Mouse (Mus musculus) T-cell, adult 2 months (primary cell): Measurements from ENCODE around the gene Rrm2.
"Not testable (repeated sequence)": the region's sequence is repeated elsewhere in the genome, so short reads cannot be mapped to it uniquely, and the experiment has no call there.

Source experiments
- DNase-seq: peaks from one replicate; pipeline ENCODE4 v3.0.0; 2022; ENCODE audit warnings: low spot score

Gene Rrm2

DNA sequence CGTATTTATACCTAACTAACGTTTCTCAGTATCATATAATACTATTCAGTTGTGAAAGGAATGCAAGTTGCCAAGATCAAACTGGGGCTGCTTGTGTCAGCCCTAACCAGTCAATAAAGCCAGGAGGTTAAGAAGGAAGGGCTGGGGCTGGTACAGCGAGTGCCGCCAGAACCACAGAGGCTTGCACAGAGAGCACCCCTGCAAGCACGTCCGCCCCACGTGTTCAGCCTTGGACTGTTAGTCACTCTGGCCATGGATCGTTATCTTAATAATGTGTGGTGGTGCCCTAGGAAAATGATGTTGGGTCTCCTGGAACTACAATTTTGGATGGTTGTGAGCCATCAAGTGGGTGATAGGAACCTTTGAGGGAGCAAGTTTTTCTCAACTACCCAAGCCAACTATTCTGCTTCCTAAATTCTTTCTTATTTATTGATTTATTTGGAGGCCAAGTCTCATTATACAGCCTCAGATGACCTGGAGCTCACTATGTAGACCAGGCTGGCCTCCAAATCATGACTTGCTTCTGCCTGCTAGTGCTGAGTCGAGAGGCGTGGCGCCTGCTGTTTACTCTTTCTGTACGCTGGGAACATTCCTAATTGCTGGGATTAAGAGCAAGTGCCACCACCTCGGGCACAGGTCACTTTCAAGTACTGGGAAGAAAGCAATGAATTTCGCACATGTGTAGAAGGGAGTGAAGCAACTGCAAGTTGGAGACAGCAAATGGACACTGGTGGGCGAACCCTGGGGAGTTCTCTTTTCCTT lies 2.4 kb upstream of the Rrm2 start:
- DNase-seq = no peak

DNA sequence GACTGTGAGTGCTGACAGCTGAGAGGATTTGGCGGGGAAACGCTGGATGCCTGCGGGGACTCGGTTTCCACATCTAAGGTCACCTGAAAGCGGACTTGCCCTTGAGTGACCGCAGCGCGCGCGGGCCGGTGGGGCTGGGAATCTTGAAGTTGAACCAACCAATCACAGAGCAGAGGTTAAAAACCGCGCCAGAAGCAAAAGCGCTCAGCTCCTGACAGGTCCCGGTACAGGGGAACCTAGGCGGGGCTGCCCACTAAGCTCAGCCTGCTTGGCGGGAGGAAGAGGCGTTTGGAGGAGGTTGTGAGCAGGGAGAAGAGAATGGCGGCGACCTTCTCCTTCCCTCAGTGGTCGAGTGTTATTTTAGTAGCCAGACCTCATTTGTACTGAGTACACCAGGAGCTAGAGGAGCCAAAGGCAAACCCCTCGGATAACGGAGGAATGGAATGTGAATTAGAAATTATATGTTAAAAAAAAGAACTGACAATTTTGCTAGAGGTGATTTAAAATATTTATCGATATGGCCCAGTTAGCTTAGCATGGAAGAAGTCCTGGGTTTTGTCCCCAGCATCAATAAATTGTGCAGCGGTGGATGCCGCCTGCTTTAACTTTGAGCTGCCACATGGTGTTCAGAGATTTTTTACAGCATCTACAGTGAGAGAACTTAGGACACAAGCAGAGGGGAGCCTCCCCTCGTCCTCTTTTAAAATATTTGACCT lies 1.1 kb upstream of the Rrm2 start:
- DNase-seq = no peak

DNA sequence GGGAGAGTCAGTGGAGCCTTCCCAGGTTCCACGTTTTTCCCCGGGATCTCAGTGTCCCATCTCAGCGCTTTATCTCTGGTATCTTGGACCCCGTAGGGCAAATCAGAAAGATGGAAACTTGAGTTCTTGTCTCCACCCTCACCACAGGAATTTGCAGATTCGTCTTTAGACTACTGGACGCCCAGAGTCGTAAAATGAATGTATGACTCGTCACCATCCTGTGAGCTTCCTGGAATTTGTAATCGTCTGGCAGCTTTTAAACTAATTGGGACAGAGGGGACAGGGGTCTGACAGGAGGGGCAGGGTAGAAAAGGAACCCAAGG lies 600 bp upstream of the Rrm2 start:
- no peak for DNase-seq

DNA sequence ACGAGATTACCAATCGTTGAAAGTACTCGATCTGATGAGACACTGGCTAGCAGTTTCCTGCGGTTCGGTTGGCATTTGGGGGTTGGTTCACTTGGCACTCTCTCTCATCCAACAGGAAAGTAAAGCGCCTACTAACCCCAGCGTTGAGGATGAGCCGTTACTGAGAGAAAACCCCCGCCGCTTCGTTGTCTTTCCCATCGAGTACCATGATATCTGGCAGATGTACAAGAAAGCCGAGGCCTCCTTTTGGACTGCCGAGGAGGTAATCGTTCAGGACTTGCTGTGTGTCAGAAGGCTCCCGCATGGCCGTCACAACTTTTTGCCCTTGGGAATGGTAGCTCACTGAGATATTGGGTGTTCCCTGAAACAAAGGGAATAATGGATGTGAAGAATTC lies 780 bp downstream of the Rrm2 start:
- no peak for DNase-seq

DNA sequence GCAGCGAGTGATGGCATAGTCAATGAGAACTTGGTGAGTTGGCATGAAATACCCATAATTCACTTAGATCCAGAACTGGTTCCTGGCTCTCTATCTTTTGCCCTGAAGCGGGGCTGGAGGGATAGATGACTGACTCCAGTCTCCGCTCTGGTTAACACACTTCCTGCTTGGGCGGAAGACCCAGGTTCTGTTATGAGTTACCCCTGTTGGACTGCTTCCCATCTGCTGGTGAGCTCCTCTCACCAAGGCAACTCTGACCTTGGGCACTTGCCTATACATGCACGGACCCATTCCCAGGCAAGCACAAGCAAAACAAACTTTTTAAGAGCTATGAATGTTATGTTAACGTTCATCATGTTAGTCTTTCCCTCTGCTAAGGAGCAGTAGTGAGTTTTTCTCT lies 1.4 kb downstream of the Rrm2 start:
- DNase-seq = no peak

DNA sequence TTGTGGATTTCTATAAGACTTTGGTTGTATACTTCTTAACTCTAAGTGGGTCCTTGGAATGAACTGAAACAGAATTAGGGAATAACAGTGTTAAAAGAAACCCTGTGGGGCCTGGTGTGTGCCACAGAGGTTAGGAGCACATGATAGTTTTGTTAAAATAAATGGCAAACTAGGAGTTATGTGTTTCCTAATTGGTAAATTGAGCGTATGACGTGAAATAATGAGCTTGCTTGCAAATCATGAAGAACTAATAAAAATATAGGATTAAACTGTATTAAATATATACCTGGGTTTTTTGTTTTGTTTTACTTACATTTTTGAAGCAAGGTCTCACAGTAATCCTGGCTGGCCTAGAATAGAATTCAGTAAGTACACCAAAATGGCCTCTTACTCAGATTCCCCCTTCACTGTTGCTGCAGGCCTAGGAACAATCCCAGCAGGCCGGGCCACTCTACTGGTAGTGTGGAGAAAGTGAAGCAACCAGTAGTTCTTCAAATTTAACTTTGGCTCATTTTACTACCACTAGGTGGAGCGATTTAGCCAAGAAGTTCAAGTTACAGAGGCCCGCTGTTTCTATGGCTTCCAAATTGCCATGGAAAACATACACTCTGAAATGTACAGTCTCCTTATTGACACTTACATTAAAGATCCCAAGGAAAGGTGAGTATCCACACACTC lies 1.9 kb downstream of the Rrm2 start:
- DNase-seq = peak; percentile 53

DNA sequence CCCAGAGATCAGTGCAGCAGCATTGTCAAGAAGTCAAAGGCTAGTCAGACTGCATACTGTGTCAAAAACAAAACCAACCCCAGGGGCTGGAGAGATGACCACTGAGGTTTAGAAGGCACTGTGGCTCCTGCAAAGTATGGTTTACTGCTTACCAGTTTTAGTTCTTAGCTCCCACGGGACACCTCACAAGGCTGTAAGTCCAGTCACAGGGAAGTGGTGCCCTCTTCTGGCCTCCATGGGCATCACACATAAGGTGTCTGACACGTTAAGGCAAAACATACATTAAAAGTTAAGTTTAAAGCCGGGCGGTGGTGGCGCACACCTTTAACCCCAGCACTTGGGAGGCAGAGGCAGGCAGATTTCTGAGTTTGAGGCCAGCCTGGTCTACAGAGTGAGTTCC lies 2.6 kb downstream of the Rrm2 start:
- peak; percentile 18 for DNase-seq

DNA sequence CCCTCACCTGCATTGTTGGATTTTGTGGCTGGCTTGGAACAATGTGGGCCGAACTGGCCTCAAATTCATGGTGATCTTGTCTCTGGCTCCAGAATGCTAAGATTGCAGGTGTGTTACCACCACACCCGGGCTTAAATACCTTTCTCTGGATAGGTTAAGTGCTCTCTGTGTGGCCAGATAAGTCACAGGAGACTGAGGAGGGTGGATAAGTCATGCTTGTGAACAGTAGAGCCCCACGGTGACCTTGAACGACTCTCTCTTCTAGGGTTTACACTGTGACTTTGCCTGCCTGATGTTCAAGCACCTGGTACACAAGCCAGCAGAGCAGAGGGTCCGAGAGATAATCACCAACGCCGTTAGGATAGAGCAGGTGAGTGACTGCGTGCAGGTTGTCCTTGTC lies 4.4 kb downstream of the Rrm2 start:
- DNase-seq = no peak

DNA sequence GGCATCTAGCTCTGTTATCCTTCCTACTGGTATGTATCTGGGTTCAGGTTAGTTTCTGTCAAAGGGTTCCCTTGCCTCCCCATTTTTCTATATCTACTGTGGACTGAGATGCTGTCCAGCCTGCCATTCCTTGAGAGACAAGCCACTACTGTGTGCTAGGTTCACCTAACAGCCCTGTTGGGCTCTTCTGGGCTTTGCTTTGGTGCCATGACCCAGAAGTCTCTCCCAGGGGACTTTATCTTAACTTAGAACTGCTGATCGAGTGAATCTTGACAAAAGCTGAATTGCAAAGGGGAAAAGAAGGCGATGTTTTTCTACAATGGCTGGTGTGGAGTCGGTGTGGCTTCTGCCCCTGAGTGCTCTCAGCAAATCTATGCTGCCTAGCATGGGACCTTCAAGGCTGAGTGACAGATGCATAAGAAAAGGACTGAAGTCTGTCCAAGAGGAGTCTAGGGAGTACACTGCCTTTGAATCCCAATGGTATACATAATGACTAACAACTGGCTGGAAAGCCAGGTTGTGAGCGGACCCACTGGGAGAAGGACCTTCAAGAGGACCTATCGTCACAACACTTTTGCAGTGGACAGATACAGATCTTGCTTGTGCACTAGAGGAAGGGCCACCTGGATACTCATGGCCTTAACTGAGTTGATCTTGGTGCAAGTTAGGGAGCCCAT lies 6.7 kb downstream of the Rrm2 start:
- DNase-seq = no peak

DNA sequence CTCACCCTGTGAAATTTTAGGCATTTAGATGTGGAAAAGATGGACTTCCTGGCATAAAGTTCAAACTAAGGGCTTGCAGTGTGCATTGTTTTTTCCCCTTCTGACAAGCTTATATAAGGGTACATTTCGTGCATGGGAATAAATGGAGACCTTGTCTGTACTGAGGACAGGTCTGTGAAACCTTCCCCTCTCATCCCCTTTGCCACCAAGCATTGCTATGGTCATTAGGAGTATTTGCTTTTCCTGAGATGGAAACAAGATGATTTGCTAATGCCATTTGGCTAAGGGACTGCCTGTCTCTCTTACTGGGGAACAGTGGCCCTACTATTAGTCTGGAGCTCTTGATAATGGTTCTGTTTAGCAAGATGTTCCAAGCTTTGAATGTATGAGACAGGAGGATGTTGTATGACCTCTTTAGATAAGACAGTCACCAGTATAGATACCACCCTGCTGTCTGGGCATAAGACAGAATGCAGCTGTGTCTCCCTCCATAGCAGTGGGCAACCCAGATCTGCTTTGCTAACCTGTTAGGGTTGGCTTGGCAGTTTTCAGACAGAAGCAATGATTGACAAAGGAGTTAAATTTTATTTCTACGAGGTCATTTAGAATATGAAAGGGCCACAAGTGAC lies 7.3 kb downstream of the Rrm2 start:
- no peak for DNase-seq

DNA sequence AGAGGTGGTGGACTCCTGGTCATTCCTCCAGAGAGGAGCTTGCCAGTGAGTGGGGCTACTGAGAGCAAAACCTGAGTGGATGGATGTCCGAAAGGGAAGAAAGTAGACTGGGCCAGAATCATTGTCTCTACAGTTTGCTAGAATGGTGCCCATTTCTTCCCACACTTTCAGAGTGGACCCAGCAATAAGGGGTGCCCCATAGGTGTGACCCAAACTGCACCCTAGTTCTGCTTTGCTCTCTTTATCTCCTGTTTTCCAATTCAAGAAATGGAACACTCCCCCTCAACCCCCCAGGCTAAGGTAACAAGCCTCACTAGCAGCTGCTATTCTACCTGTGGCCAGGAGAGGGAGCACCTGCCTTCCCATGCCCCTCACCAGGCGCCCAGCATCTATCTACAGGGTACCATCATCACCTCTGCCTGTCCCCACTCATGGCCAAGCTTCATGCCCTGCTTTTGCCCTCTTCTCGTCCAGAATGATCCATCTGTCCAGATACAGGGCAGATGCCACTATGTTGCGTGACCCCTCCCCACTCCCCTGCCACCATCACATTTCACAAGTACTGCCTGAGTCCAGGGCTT lies 8.8 kb downstream of the Rrm2 start:
- DNase-seq = peak; percentile 32

DNA sequence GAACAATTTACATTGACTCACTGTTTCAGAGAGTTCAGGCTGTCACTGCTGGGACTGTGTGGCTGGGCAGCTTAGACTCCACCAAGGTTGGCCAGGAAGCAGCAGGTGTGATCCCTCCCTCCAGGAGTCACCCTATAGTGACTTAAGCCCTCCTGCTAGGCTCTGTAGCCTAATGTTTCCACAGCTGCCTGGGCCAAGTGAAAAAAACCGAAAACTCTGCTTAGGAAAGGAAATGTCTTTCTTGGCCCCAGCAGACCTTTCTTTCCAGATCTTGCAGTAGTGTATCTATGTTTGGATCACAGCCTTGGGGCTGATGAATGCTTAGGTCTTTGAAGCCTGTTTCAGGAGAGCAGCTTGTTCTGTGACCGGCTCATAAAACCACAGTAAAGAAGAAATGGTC lies 15.4 kb downstream of the Rrm2 start:
- DNase-seq = no peak

DNA sequence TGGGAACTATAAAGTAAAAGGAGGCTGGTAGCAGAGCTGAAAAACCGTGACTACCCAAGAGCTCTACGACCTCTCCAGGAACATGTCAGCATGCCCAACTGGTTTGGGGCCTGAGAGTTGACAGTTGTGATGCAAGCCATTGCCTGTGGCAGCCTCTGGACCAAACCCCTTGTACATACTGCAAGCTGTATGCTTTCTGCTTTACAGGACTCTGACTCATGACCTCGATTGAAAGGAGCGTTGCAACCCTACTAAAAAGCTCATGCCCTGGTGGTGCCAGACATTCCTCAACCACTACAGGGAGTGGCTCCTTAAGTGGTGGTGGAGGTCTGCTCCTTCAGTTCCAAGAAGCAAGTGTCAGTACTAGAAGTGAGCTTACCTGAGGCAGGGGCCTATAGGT lies 15.8 kb downstream of the Rrm2 start:
- DNase-seq = no peak

DNA sequence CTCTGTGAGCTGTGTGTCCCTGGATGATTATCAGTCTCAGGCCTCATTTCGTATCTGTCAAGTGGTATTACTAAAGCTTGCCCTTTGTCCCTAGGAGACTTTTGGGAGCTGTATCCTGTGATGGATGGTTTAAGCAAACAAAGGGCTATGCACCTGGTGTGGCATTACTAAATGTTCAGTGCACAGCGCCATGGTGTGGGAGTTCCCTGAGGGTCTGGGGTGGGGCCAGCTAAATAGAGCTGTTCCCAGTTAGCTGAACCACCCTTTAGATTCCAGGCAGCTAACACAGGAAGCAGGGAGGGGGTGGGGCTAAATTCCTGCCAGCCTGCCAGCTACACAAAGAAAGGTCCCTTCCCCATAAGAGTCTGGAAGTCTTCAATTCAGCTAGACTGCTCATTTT lies 16.3 kb downstream of the Rrm2 start:
- no peak for DNase-seq

DNA sequence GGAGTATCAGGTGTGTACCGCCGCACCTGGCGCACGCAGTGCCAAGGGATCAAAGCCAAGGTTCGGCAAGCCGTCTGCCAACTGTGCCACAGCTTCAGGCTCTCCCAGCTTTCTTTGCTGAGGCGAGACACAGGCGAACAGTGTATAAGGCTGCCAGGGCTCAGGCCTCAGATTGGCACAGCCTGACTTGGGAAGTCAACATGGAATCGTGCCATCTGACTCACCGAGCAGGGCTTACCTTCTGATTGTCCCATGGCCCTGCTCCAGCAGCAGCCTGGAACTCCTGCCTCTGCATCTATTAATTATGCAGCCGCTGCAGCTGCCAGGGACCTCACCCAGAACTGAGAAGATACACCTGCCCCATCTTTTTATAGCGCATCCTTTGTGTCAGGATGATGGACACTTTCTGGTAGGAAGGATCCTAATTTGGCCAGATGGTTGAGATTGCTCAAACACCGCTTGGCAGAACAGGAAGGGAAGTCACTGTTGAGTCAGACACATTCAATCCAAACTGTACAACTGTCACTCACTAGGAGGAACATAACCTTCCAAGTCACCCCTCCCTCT lies 26.9 kb downstream of the Rrm2 start:
- no peak for DNase-seq

DNA sequence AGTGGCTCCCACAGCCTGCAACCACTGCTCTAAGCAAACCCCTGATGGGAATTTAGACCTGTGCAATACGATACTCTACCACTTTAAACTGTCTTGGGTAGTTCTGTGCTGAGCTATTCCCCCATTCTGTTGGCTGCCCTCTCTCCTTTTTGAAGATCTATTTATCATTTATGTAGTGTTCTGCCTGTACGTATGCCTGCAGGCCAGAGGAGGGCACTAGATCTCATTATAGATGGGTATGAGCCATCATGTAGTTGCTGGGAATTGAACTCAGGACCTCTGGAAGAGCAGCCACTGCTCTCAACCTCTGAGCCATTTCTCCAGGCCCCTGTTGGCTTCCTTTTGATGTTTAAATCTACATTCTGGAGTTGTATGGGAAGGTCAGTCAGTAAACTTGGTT lies 28.9 kb downstream of the Rrm2 start:
- DNase-seq = no peak

DNA sequence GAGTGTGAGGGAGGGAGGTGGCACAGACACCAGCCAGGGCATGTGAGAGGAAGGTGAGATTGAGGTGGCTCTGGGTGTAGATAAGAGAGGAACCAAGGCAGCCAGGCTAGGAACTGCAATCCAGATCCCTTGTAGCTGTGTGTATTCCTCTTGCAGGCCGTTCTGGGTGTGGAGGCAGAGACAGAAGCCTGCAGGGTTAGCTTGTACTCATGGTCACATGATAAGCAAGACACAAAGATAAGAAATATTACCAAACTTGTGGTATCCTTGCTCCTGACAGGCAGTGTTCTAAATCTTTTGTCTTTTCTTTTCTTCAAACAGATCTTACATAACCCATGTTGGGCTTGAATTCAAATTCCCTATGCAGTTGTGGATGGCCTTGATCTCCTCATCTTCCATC lies 31.9 kb downstream of the Rrm2 start:
- no peak for DNase-seq

DNA sequence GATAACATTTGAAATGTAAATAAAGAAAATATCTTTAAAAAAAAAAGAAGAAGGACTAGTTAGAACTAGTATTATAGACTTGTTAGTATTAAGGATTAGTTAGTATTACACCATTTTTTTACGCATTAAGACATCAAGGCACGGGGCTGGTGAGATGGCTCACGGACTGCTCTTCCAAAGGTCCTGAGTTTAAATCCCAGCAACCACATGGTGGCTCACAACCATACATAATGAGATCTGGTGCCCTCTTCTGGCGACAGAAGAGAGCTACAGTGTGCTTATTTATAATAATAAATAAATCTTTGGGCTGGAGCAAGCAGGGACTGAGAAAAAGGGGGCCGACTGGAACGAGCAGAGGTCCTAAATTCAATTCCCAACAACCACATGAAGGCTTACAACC lies 33.5 kb downstream of the Rrm2 start:
- DNase-seq = not testable (repeated sequence)

DNA sequence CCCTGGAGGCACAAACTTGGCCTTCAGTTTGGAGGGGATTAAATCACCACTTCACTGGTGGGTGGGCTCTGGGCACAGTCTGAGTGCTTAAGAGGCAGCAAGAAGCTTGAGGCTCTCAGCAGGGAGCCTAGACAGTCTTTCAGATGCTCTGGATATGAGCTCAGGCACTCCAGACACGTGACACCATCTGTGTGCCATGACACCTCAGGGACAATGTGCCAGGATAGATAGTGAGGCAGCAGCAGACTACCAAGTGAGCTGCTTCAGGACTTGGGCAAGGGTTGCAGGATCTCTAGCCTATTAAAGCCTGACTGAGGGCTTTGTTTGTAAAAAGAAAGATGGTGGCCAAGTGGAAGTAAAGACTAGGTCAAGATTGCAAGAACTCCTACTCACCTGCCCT lies 36.3 kb downstream of the Rrm2 start:
- DNase-seq = no peak

DNA sequence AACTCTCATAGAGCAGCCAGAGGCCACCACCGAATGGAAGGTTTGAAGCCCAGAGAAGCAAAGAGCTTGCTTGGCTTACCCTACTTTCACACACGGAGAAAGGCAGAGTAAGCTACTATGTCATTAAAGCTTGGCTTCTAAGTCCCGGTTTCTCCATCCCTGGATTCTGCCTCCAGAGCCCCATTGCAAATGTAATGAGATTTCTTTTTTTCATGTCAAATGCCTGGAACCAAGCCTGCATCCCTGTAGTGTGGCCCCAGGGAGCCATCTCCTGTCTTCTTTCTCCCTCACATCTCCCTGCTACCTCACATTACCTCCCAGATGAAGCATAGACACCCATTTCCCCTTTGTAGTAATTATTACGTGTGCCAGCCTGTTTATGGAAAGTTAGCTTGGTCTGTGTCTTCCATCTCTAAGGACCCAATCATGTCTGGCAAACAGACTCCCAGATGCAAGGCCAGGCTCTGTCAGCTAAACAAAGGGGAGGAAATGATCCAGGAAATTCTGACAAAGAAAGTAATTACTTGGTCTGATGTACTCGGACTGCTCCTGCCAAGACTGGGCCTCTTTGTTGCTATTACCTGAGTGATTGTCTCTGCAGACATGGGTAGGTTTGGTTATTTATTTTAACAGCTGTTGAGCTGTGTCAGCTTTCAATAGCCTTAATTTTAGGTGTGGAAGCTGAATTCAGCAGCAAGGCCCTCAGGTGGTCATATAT lies 38.7 kb downstream of the Rrm2 start:
- no peak for DNase-seq

DNA sequence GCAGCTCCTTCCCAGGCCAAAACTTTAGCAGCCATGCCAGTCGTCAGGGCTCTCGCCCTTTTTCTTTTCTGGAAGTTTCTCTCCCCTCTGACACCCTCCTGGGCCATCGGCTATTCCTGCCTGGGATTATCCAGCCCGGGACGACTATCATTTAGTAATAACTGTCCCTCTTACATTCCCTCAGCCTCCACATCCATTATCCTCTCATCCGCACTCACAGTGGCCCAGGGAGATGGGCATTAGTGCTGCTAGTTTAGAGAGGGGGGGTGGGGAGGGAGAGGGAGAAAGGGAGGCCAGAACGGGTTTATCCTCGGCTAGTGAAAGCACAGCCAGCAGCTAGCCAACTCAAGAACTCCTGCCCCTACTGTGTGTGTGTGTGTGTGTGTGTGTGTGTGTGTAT lies 39.3 kb downstream of the Rrm2 start:
- DNase-seq = no peak
